Mouse (Mus musculus) midbrain, postnatal 0 days (tissue): ENCODE data around the gene Lmntd1. TPM values are rescaled to one million over a fixed set of nuclear protein-coding genes. Genes with fewer than 3 reads are reported as not detected.
A peak's percentile ranks its signal among the peaks of the same experiment; 100 is the strongest.

ENCODE experiments used
- ATAC-seq: fragments of 200-750 bp; cut with Nextera tagmentation; 2 replicates; pipeline ENCODE4 v1.8.0; 2017; ENCODE audit warnings: moderate number of reproducible peaks, mild to moderate bottlenecking, moderate TSS enrichment, moderate library complexity; ENCODE audit not compliant: low FRiP score
- DNase-seq: peaks from one replicate; pipeline ENCODE4 v3.0.0-alpha.2; 2015; ENCODE audit warnings: low spot score
- H3K27ac ChIP-seq: fragments of 300-500 bp; sonication (generic); 2 replicates; pipeline ENCODE4 v1.5.1; 2014; ENCODE audit warnings: low read depth, mild to moderate bottlenecking, low read length, mixed read lengths
- H3K27me3 ChIP-seq: fragments of 300-500 bp; sonication (generic); 2 replicates; pipeline ENCODE4 v1.6.1; 2014; ENCODE audit warnings: low read length, control low read depth, mixed read lengths; ENCODE audit not compliant: insufficient read depth
- H3K36me3 ChIP-seq: fragments of 300-500 bp; sonication (generic); 2 replicates; pipeline ENCODE4 v1.6.1; 2014; ENCODE audit warnings: low read length, control low read depth, mixed read lengths; ENCODE audit not compliant: insufficient read depth
- H3K4me1 ChIP-seq: fragments of 300-500 bp; sonication (generic); 2 replicates; pipeline ENCODE4 v1.6.1; 2014; ENCODE audit warnings: mild to moderate bottlenecking, control low read depth, antibody characterized with exemption, low read length, mixed read lengths; ENCODE audit not compliant: insufficient read depth
- H3K4me2 ChIP-seq: fragments of 300-500 bp; sonication (generic); 2 replicates; pipeline ENCODE4 v1.6.1; 2014; ENCODE audit warnings: low read depth, mild to moderate bottlenecking, low read length, mixed read lengths; ENCODE audit not compliant: poor library complexity, severe bottlenecking
- H3K4me3 ChIP-seq: fragments of 300-500 bp; sonication (generic); 2 replicates; pipeline ENCODE4 v1.5.1; 2014; ENCODE audit warnings: low read depth, mild to moderate bottlenecking, low read length, moderate library complexity
- H3K9ac ChIP-seq: fragments of 300-500 bp; sonication (generic); replicated peaks from 2 replicates; pipeline ENCODE4 v1.6.1; 2014; ENCODE audit warnings: mild to moderate bottlenecking, low read length, moderate library complexity, mixed read lengths; ENCODE audit not compliant: poor library complexity, severe bottlenecking
- H3K9me3 ChIP-seq: fragments of 300-500 bp; sonication (generic); 2 replicates; pipeline ENCODE4 v1.6.1; 2016; ENCODE audit warnings: low read length, control low read depth
- CTCF ChIP-seq: IDR thresholded peaks from 2 replicates; pipeline ENCODE4 v1.5.1; 2016; ENCODE audit warnings: antibody characterized with exemption, mild to moderate bottlenecking
- WGBS: fragments of 180-500 bp; shearing (Covaris S2); extraction: QIAGEN DNeasy Blood & Tissue Kit; methylation state at CpG from one replicate; pipeline ENCODE4 v1.1.7; 2014; 5-methylcytosine and 5-hydroxymethylcytosine counted together
- polyA plus RNA-seq: library from polyadenylated mRNA; unstranded; fragments of >200 nt; fragmentation: Nextera tagmentation; extraction: Ambion mirVana; gene quantifications from 2 replicates; pipeline ENCODE4 v1.2.1, GENCODE M21; 2015
- total RNA-seq: library from RNA; depleted of rRNA; stranded (reverse); fragments of >200 nt; gene quantifications from 2 replicates; pipeline ENCODE4 v1.2.3, GENCODE M21; 2014

Lmntd1 gene
- total and polyA plus RNA-seq, 2 experiments from 2014 or later = 2.0 to 2.7 TPM

GRCm38 (mm10) chr6:145634454-145634853 is 20.3 kb upstream of the Lmntd1 start:
- WGBS = 86% methylated on average over 2 of the region's 2 CpGs
- TF ChIP-seq CTCF = no peak

GRCm38 (mm10) chr6:145630269-145630668 is 16.1 kb upstream of the Lmntd1 start:
- no peak for ATAC-seq
- no peak overlapping the region for H3K9ac ChIP-seq
- H3K9me3 ChIP-seq = no peaks in the 10 kb centered on the region
- WGBS = 65% methylated on average over 6 of the region's 6 CpGs
- H3K27ac ChIP-seq = no peak overlapping the region
- TF ChIP-seq CTCF = no peak
- no peaks in the 10 kb centered on the region for H3K27me3 ChIP-seq
- no peak overlapping the region for H3K4me2 ChIP-seq
- no peaks in the 10 kb centered on the region for H3K4me1 ChIP-seq
- no peak for DNase-seq
- no peaks in the 10 kb centered on the region for H3K36me3 ChIP-seq
- H3K4me3 ChIP-seq = no peak overlapping the region

More at GRCm38 (mm10) chr6:145634454-145634853, 20.3 kb upstream of the Lmntd1 start:
- no peak for DNase-seq
- no peak for ATAC-seq
- Histone ChIP-seq H3K27me3 (no peaks in the 10 kb centered on the region), H3K4me1 (no peaks in the 10 kb centered on the region), H3K4me3 (no peak overlapping the region), H3K9me3 (no peaks in the 10 kb centered on the region), H3K9ac (no peak overlapping the region), H3K4me2 (no peak overlapping the region), H3K27ac (no peak overlapping the region), H3K36me3 (no peaks in the 10 kb centered on the region)

- H3K27me3 ChIP-seq = no peaks in the 10 kb centered on the region
- DNase-seq = no peak
- no peaks in the 10 kb centered on the region for H3K36me3 ChIP-seq
- H3K4me1 ChIP-seq = no peaks in the 10 kb centered on the region
- H3K4me3 ChIP-seq = no peak overlapping the region
- no peaks in the 10 kb centered on the region for H3K9me3 ChIP-seq
- no peak overlapping the region for H3K4me2 ChIP-seq
- 85% methylated on average over 4 of the region's 4 CpGs for WGBS
- H3K9ac ChIP-seq = no peak overlapping the region
- TF ChIP-seq CTCF = no peak
- H3K27ac ChIP-seq = no peak overlapping the region
- ATAC-seq = no peak
These were observed 9.0 kb upstream of the Lmntd1 start for GRCm38 (mm10) chr6:145623141-145623540.

GRCm38 (mm10) chr6:145616402-145617229 is 2.5 kb upstream of the Lmntd1 start:
- DNase-seq (no peak), ATAC-seq (no peak)
- Histone ChIP-seq H3K27me3 (no peaks in the 10 kb centered on the region), H3K4me3 (no peak overlapping the region), H3K4me1 (no peaks in the 10 kb centered on the region), H3K27ac (no peak overlapping the region), H3K36me3 (no peaks in the 10 kb centered on the region), H3K9me3 (no peaks in the 10 kb centered on the region), H3K4me2 (no peak overlapping the region), H3K9ac (no peak overlapping the region)
- WGBS = 91% methylated on average over 5 of the region's 5 CpGs
- peak; percentile 13; the same call in 1 of the 2 replicates for TF ChIP-seq CTCF

DNA sequence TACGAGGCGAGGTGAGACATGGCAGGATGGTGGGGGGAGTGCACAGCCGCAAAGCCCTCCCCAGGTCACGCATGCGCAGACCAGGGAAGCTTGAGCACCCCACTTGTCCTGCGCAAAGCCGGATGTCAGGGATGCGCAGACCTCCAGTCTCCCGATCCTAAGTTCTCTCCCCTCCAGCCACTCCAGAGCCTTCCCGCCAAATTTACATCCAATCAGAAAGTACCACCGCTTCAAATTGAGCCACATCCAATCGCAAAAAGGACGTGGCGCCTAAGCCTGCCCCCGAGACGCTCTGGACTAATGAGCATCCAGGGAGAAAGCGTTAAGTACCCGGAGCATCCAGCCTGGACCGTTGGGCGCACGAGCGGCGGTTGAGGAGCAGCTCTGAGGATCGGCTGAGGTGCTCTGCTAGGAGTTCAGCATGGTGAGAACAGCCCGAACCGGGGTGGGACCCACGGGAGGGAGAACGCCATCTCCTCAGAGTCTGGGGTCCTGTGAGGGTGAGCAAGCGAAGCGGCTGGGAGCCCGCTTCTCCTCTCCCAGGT is 1.6 kb upstream of the Lmntd1 start, which contains the start of gene Tuba3b:
Gene Tuba3b (plus strand): TSS at position 92 of the 545 bp plus-strand sequence.
- H3K4me3 ChIP-seq = no peak within 1 kb of the TSS
- no peaks in the 10 kb centered on the region for H3K27me3 ChIP-seq
- no peak for TF ChIP-seq CTCF
- no peak within 1 kb of the TSS for H3K4me2 ChIP-seq
- no peaks in the 10 kb centered on the region for H3K4me1 ChIP-seq
- no peaks in the 10 kb centered on the region for H3K36me3 ChIP-seq
- H3K9me3 ChIP-seq = no peaks in the 10 kb centered on the region
- 95% methylated on average over 31 of the region's 31 CpGs for WGBS
- ATAC-seq = no peak
- H3K9ac ChIP-seq = no peak within 1 kb of the TSS
- DNase-seq = no peak
- H3K27ac ChIP-seq = no peak within 1 kb of the TSS

GRCm38 (mm10) chr6:145612611-145613010 is 1.5 kb downstream of the Lmntd1 start:
- no peaks in the 10 kb centered on the region for H3K4me1 ChIP-seq
- no peaks in the 10 kb centered on the region for H3K27me3 ChIP-seq
- no peaks in the 10 kb centered on the region for H3K9me3 ChIP-seq
- ATAC-seq = no peak
- no peak overlapping the region for H3K4me3 ChIP-seq
- 73% methylated on average over 3 of the region's 3 CpGs for WGBS
- no peak overlapping the region for H3K9ac ChIP-seq
- peak; percentile 19 for DNase-seq
- TF ChIP-seq CTCF = no peak
- H3K36me3 ChIP-seq = no peaks in the 10 kb centered on the region
- H3K4me2 ChIP-seq = no peak overlapping the region
- no peak overlapping the region for H3K27ac ChIP-seq
